Mouse (Mus musculus): Measurements from ENCODE around the gene Ros1. TPM values are rescaled to one million over a fixed set of nuclear protein-coding genes. Genes with fewer than 3 reads are reported as not detected.

Gene Ros1
- polyA plus RNA-seq, 1 experiment from 2014 or later, result not detected

GRCm38 (mm10) chr10:52028561-52029370 is 166.3 kb downstream of the Ros1 start:
- H3K4me1 ChIP-seq (ENCODE audit: control insufficient read depth, insufficient read depth, low read length), result peaks cover 12% of the 10 kb centered on the region
- ATAC-seq, result no peak
- H3K4me3 ChIP-seq (ENCODE audit: low read depth, low read length), result no peak overlapping the region
- 3% methylated on average over 11 of the region's 11 CpGs for WGBS
- peaks cover 58% of the 10 kb centered on the region for H3K27me3 ChIP-seq (ENCODE audit: control insufficient read depth, insufficient read depth, low read depth, low read length)
- no peaks in the 10 kb centered on the region for H3K36me3 ChIP-seq (ENCODE audit: control insufficient read depth, insufficient read depth, low read length)
- no peaks in the 10 kb centered on the region for H3K9me3 ChIP-seq (replicated peaks; ENCODE audit: control insufficient read depth, low read length, poor library complexity, severe bottlenecking)
- H3K4me2 ChIP-seq (ENCODE audit: low read length), result no peak overlapping the region
- H3K9ac ChIP-seq (ENCODE audit: low read depth, low read length), result no peak overlapping the region
- H3K27ac ChIP-seq (ENCODE audit: low read length), result no peak overlapping the region

GRCm38 (mm10) chr10:52027161-52028035 is 167.6 kb downstream of the Ros1 start:
- H3K4me3 ChIP-seq (ENCODE audit: low read depth, low read length), result peak overlapping the region; percentile 53
- peak; percentile 74 for ATAC-seq
- peaks cover 20% of the 10 kb centered on the region for H3K4me1 ChIP-seq (ENCODE audit: control insufficient read depth, insufficient read depth, low read length)
- H3K4me2 ChIP-seq (ENCODE audit: low read length), result peak overlapping the region; percentile 98
- no peaks in the 10 kb centered on the region for H3K9me3 ChIP-seq (replicated peaks; ENCODE audit: control insufficient read depth, low read length, poor library complexity, severe bottlenecking)
- H3K27me3 ChIP-seq (ENCODE audit: control insufficient read depth, insufficient read depth, low read depth, low read length), result peaks cover 60% of the 10 kb centered on the region
- under 1% methylated on average over 64 of the region's 68 CpGs for WGBS
- H3K9ac ChIP-seq (ENCODE audit: low read depth, low read length), result peak overlapping the region; percentile 60
- no peak overlapping the region for H3K27ac ChIP-seq (ENCODE audit: low read length)
- H3K36me3 ChIP-seq (ENCODE audit: control insufficient read depth, insufficient read depth, low read length), result no peaks in the 10 kb centered on the region

GRCm38 (mm10) chr10:52025821-52026220 is 169.2 kb downstream of the Ros1 start:
- 14% methylated on average over 7 of the region's 7 CpGs for WGBS
- no peaks in the 10 kb centered on the region for H3K36me3 ChIP-seq (ENCODE audit: control insufficient read depth, insufficient read depth, low read length)
- ATAC-seq, result no peak
- H3K27me3 ChIP-seq (ENCODE audit: control insufficient read depth, insufficient read depth, low read depth, low read length), result peaks cover 58% of the 10 kb centered on the region
- no peak overlapping the region for H3K27ac ChIP-seq (ENCODE audit: low read length)
- no peak overlapping the region for H3K9ac ChIP-seq (ENCODE audit: low read depth, low read length)
- H3K9me3 ChIP-seq (replicated peaks; ENCODE audit: control insufficient read depth, low read length, poor library complexity, severe bottlenecking), result no peaks in the 10 kb centered on the region
- H3K4me2 ChIP-seq (ENCODE audit: low read length), result no peak overlapping the region
- H3K4me3 ChIP-seq (ENCODE audit: low read depth, low read length), result no peak overlapping the region
- peaks cover 28% of the 10 kb centered on the region for H3K4me1 ChIP-seq (ENCODE audit: control insufficient read depth, insufficient read depth, low read length)

GRCm38 (mm10) chr10:52025291-52025690 is 169.8 kb downstream of the Ros1 start:
- H3K36me3 ChIP-seq (ENCODE audit: control insufficient read depth, insufficient read depth, low read length), result no peaks in the 10 kb centered on the region
- H3K4me3 ChIP-seq (ENCODE audit: low read depth, low read length), result no peak overlapping the region
- H3K4me1 ChIP-seq (ENCODE audit: control insufficient read depth, insufficient read depth, low read length), result peaks cover 28% of the 10 kb centered on the region
- H3K9ac ChIP-seq (ENCODE audit: low read depth, low read length), result no peak overlapping the region
- H3K9me3 ChIP-seq (replicated peaks; ENCODE audit: control insufficient read depth, low read length, poor library complexity, severe bottlenecking), result no peaks in the 10 kb centered on the region
- ATAC-seq, result no peak
- peaks cover 60% of the 10 kb centered on the region for H3K27me3 ChIP-seq (ENCODE audit: control insufficient read depth, insufficient read depth, low read depth, low read length)
- H3K4me2 ChIP-seq (ENCODE audit: low read length), result no peak overlapping the region
- H3K27ac ChIP-seq (ENCODE audit: low read length), result no peak overlapping the region
- 4% methylated on average over 1 of the region's 1 CpGs for WGBS

GRCm38 (mm10) chr10:52024053-52024410 is 171.0 kb downstream of the Ros1 start:
- H3K4me3 ChIP-seq (ENCODE audit: low read depth, low read length), result no peak overlapping the region
- no peak overlapping the region for H3K4me2 ChIP-seq (ENCODE audit: low read length)
- 23% methylated on average over 2 of the region's 2 CpGs for WGBS
- ATAC-seq, result no peak
- H3K27me3 ChIP-seq (ENCODE audit: control insufficient read depth, insufficient read depth, low read depth, low read length), result peaks cover 65% of the 10 kb centered on the region
- peaks cover 28% of the 10 kb centered on the region for H3K4me1 ChIP-seq (ENCODE audit: control insufficient read depth, insufficient read depth, low read length)
- no peaks in the 10 kb centered on the region for H3K9me3 ChIP-seq (replicated peaks; ENCODE audit: control insufficient read depth, low read length, poor library complexity, severe bottlenecking)
- H3K27ac ChIP-seq (ENCODE audit: low read length), result no peak overlapping the region
- H3K36me3 ChIP-seq (ENCODE audit: control insufficient read depth, insufficient read depth, low read length), result no peaks in the 10 kb centered on the region
- no peak overlapping the region for H3K9ac ChIP-seq (ENCODE audit: low read depth, low read length)

- Histone ChIP-seq H3K27me3 (ENCODE audit: control insufficient read depth, insufficient read depth, low read depth, low read length) (peaks cover 63% of the 10 kb centered on the region), H3K9ac (ENCODE audit: low read depth, low read length) (no peak overlapping the region), H3K4me1 (ENCODE audit: control insufficient read depth, insufficient read depth, low read length) (peaks cover 28% of the 10 kb centered on the region), H3K9me3 (replicated peaks; ENCODE audit: control insufficient read depth, low read length, poor library complexity, severe bottlenecking) (no peaks in the 10 kb centered on the region), H3K36me3 (ENCODE audit: control insufficient read depth, insufficient read depth, low read length) (no peaks in the 10 kb centered on the region), H3K27ac (ENCODE audit: low read length) (no peak overlapping the region), H3K4me2 (ENCODE audit: low read length) (peak overlapping the region; percentile 93), H3K4me3 (ENCODE audit: low read depth, low read length) (peak overlapping the region; percentile 50)
- 3% methylated on average over 17 of the region's 17 CpGs for WGBS
- ATAC-seq, result no peak
These were observed 171.6 kb downstream of the Ros1 start for GRCm38 (mm10) chr10:52023213-52024052.

- ATAC-seq, result peak; percentile 87
- Histone ChIP-seq H3K9ac (ENCODE audit: low read depth, low read length) (peak within 1 kb of the TSS; percentile 57; the same call in 1 of the 2 replicates), H3K27me3 (ENCODE audit: control insufficient read depth, insufficient read depth, low read depth, low read length) (peaks cover 60% of the 10 kb centered on the region), H3K4me2 (ENCODE audit: low read length) (peak within 1 kb of the TSS; percentile 93), H3K36me3 (ENCODE audit: control insufficient read depth, insufficient read depth, low read length) (no peaks in the 10 kb centered on the region), H3K9me3 (replicated peaks; ENCODE audit: control insufficient read depth, low read length, poor library complexity, severe bottlenecking) (no peaks in the 10 kb centered on the region), H3K4me3 (ENCODE audit: low read depth, low read length) (peak within 1 kb of the TSS; percentile 50), H3K4me1 (ENCODE audit: control insufficient read depth, insufficient read depth, low read length) (peaks cover 21% of the 10 kb centered on the region), H3K27ac (ENCODE audit: low read length) (no peak within 1 kb of the TSS)
- WGBS, result 1% methylated on average over 60 of the region's 60 CpGs
These were observed 172.4 kb downstream of the Ros1 start, which contains the start of gene Vgll2 for GRCm38 (mm10) chr10:52022413-52023212. Vgll2 (plus strand) TSS chr10:52022502.
